Mouse (Mus musculus): ENCODE data around the gene Gga3. TPM values are rescaled to one million over a fixed set of nuclear protein-coding genes. Genes with fewer than 3 reads are reported as not detected.

The Gga3 gene
- total RNA-seq, 4 experiments from 2014 or later = 13.0 to 19.0 (median 15.8) TPM

DNA sequence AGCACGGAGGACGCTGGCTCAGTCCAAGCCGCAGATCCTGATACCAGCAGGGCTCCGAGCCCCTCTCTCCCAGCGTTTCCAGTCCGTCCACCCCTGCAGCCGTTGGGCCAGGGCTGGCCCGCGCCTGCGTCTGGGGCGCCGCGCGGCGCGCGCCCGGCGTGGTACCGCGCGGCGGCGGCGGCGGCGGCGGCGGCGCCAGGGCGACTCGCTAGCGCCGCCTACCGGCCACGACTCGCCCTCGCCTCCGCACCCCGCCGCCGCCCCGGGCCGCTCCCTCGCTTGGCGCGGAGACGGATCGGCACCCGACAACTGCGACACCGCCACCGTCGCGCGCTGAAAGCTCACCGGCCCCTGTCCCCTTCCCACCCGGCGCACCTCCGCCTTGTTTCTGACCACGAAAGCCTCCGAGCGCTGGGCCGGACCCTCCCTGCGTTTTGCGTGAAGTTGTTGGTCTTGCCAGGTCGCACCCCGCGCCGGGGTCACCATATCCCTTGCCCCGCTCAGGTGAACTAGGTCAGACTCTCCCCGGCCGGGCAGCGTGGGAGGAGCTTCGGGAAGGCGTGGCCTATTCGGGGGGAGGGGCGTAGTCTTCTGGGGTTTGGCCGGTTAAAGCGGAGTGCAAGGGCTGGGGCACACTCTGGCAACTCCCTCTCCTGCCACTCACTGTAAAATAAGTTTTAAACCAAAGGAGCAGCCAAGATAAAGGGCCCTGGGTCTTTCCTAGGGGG is 8.7 kb upstream of the Gga3 start, which contains the start of gene Mif4gd:
TSS of gene Mif4gd (minus strand) at position 560 of the 728 bp plus-strand sequence.
- DNase-seq (ENCODE audit: low spot score) = peak; percentile 94

- DNase-seq (ENCODE audit: low spot score) = peak; percentile 77
Observed at GRCm38 (mm10) chr11:115612059-115612409, 8.2 kb upstream of the Gga3 start.

DNA sequence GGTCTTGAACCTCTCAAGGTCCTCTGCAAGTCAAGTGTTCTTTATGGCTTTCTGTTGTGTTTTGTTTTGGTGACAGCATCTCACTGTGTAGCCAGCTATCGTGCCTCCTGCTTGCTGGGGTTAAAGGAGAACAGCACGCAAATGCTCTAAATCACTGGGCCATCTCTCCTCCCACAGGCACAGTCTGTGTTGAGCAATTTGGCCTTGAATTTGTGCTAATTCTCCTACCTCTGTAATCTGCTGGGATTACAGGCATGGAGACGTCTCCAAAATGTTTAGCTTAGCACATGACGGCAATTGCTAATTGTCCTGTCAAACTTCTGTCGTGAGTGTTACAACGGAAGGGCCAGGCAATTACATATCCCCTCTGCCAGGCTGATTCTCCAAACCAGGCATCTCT is 7.3 kb upstream of the Gga3 start:
- no peak for DNase-seq (ENCODE audit: low spot score)

GRCm38 (mm10) chr11:115609576-115609975 is 5.7 kb upstream of the Gga3 start:
- no peak for DNase-seq (ENCODE audit: low spot score)

DNA sequence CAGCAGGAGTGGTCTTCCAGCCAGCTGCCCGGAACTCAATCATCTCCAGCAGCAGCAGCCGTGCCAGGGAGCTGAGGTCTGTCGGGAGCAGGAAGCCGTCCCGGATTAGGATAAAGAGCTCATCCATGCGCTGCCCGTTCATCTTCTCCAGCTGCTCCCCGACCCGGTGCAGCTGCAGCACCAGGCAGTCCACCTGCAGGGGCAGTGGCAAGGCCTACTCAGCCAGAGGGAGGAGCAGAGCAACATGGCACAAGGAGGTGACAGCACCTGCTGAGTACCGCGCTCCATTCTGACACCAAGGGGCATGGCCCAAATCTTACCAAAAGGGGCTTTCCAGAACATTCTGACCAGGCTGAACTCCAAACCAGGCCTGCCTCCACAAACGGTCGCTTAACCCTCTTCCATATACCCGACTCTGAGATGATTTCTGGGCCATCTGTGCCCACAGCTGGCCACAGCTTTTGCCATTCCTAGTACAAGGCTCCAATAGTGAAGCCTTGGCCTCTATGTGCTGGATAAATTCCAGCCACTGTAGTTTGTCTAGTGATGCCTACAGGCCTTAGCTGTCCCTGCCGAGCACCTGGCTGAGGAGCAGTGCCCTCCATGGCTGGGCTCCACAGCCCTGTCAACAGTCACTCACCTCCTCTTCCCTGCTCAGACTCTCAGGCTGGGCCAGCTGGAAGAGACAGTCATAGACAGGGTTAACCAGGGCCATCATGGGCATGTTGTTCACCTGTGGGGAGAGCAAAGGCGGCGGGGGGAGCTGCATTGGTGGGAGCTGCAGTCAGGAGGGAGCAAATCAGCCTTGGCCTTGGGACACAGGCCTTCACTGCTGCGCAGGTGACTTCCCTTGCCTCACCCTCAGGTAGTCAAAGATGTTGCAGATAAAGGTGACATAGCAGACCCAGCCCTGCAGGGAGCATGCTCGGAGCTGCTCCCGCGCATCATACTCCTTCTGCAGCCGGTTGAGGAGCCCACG is 4.9 kb upstream of the Gga3 start:
- DNase-seq (ENCODE audit: low spot score) = no peak

DNA sequence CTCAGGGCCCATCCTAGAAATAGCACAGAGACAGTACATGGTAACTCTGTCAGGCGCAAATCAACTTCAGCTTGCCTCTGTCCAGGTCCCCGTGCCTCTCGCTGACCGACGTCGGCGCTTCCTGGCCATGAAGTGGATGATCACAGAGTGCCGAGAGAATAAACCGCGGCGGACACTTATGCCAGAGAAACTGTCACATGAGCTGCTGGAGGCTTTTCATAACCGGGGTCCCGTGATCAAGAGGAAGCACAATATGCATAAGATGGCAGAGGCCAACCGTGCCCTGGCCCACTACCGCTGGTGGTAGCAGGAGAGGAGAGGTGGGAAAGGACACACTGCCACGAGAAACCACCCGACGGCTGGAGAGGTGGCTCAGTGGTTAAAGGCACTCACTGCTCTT is 2.9 kb upstream of the Gga3 start:
- DNase-seq (ENCODE audit: low spot score) = no peak

DNA sequence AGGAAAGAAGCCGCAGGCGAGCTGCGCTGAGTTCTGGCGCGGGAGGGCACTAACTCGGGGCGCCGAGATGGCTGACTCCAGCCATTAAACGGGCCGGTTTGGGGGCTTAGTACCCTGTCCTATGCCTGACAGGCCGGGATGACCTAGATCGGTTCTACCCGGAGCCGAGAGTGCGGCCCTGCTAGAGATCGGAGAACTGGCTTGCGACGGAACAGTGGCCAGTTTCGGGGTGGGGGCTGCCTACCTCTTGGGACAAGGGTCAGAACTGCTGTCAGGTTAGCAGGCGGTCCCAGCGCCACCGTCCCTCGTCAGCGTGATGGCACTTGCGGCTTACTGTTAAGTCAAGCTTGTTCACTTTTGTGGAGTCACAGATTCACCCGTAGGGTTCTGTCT is 449 bp upstream of the Gga3 start:
- DNase-seq (ENCODE audit: low spot score) = no peak

- DNase-seq (ENCODE audit: low spot score) = no peak
Observed at GRCm38 (mm10) chr11:115603128-115603475, 749 bp downstream of the Gga3 start.

DNA sequence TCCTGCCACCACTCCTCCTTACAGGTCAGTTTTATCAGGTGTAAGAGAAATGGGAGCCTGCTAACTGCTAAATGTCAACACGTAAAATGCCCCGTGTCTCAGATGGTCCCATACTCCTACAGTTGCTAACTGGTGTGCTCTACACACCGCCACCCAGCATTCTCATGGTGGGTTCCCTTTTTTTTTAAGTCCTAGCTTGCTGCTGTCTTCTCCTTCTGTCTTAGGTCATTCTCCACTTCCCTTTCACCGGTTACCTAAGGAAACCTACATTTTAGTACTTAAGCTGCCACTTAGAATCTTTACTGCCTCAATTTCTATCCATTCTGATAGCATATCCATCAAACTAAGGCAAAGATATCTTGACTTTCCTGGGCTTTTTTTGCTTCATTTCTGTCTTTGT is 2.7 kb downstream of the Gga3 start:
- DNase-seq (ENCODE audit: low spot score) = no peak

DNA sequence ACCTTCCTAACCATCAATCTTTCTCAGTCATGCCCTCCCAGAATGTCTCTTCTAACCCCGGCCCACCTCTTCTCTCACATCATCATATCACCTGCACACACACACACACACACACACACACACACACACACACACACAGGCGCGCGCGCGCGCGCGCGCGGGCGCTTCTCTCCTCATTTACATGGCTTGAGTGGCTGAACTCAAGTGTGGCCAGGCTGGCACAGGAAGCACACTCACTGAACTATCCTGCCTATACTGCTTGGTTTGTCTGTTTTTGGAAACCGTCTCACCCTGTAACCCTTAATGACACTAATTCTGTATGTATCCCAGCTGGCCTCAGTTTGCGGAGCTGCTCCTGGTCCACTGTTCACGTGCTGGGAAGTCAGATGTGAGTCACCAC is 3.1 kb downstream of the Gga3 start:
- DNase-seq (ENCODE audit: low spot score) = no peak

DNA sequence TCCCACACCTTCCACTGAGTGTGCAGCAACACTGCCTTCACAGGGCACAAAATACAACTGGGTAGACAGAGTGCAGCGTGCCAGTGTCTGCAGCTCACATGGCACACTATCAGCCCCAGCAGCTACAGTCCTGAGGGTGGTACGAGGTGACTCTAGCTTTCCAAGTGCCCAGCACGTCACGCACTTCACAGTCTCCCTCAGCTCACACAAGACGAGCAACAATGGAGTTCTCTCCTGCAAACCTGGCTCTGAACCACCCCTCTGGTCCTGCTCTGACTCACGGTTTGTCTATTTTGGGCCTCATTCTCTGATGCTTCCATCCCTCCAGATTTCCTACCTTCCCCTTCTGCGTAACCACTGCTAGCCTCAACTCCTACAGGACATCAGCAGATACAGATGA is 4.1 kb downstream of the Gga3 start:
- DNase-seq (ENCODE audit: low spot score) = no peak

DNA sequence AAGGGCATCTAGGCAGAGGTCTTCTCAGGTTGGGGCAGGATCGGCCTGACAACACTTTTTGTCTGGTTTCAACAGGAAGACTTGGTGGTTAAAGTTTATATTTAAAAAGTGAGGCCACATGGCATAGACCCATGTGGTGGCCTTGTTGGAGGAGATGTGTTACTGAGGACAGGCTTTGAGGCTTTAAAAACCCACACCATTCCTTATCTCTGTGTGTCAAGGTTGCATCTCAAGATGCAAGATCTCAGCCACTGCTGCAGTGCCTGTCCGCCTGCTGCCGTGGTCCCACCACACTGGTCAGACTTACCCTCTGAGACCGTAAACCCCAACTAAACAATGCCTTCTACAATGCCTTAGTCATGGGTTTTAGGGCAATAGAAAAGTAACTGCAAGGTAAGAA is 5.5 kb downstream of the Gga3 start:
- DNase-seq (ENCODE audit: low spot score) = no peak

GRCm38 (mm10) chr11:115595209-115595608 is 8.6 kb downstream of the Gga3 start:
- no peak for DNase-seq (ENCODE audit: low spot score)

DNA sequence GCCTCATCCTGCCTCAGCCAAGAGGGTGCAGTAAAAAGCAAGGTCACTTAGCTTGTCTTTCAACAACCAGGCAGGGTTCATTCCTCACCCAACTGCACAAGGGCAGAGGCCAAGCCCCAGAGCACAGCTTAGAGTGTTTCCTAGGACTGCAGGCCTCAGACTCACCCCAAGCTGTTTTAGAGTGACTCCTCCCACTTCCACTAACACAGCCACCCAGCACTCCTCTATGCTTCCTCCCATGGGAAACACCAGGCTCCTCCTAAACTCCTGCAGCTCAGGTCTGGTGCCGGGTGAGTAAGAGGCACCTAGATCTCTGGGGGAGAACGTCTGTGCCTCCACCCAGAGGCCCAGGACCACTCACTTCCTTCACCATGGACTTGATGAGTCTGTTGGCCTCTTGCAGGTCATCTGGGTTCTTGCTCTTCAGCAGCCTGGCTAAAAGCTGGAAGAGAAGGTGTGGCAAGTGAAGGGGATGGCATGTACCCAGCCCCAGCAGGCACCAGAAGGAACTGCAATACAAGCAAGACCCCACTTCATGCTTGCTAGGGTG is 13.2 kb downstream of the Gga3 start:
- no peak for DNase-seq (ENCODE audit: low spot score)

DNA sequence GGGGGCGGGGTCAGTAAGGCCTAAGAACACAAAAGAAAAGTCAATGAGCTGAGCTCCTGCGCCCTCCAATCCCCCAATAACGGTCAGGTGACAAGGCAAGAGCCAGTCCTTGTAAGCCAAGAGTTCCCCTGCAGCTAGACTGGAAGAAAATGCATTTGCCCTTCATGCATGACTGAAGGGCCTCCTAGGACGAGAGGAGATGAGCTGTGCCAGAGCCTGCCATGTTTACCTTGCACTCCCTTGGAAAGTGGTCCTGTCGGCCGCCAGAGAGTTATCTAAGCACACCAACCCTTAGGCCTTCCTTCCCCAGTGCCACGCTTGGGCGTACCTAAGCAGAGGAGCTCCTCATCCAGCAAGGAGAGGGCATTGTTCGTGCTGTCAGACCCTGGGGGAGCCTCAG is 15.9 kb downstream of the Gga3 start:
- no peak for DNase-seq (ENCODE audit: low spot score)

- no peak for DNase-seq (ENCODE audit: low spot score)
Observed at GRCm38 (mm10) chr11:115586403-115586802, 17.4 kb downstream of the Gga3 start.

DNA sequence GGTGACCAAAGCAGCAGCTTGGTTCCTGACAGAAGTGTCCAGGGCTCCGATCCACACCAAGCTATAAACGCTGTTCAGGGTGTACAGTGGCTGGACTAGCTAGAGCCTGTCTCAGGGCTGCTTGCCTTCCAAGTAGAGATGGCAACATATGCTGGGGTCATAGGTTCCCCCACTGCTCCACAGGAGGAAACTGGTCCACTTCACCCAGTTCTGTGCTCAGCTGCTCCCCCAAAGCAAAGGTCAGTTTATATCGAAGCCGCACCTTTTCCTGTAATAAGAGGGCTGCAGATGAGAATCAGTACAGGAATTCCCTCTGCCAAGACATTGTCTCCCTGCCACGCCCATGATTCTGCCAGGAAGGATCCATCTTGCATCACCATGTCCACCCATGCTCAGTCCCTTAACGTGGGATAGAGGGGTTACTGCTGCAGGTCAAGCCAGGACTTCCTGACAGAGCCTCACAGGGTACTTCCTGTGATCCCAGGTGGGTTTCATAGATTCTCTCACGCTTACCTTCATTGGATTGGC is 18.2 kb downstream of the Gga3 start:
- no peak for DNase-seq (ENCODE audit: low spot score)

- DNase-seq (ENCODE audit: low spot score) = no peak
Observed at GRCm38 (mm10) chr11:115584376-115585073, 19.3 kb downstream of the Gga3 start.

GRCm38 (mm10) chr11:115582913-115583606 is 20.8 kb downstream of the Gga3 start:
- no peak for DNase-seq (ENCODE audit: low spot score)

DNA sequence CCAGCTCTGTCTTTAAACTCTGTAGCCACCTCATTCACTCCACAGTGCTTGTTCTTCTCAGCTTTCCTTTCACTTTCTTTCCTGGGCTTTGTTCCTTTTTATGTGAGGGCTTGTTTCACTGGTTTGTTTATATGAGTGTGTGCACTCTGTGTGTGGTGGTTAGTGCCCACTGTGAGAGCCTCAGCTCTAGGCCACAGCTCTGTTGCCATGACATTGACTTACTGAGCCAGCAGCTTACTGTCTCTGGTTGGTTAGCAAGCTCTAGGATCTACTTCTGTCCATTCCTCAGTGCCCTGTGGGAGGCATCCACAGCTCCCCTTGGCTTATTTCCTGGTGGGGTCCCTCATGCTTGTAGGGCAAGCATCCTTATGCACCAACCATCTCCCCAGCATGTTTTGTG is 24.8 kb downstream of the Gga3 start:
- DNase-seq (ENCODE audit: low spot score) = no peak

DNA sequence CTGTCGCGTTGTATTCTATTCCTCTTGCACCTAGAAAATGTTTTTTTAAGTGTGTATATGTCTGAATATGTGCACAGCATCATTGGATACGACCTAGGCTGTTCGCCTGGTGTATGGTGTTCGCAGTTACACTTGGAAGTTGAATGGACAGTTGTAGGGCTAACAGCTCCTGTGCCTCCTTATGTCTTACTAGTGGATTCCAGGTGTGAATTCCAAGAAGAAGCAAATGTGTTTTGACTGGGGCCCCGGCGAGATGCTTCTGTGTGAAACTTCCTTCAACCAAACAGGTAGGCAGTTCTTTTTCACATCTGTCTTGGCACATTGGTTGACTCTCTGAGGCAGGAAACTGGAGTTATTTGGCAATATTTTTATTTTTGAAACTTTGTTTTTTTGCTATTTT is 38.9 kb downstream of the Gga3 start:
- no peak for DNase-seq (ENCODE audit: low spot score)

Measured in heart, adult 8-10 months (tissue).